Mouse (Mus musculus) spleen, postnatal 36 days (tissue): Measurements from ENCODE around the gene 1700030K09Rik.
A peak's percentile ranks its signal among the peaks of the same experiment; 100 is the strongest.

Source experiments
- DNase-seq, 2 experiments: peaks; one replicate each; pipeline ENCODE4 v3.0.0; 2022; ENCODE audit warnings: low spot score in 2 of 2, mixed read lengths in 1 of 2

The 1700030K09Rik gene

GRCm38 (mm10) chr8:72443338-72443993, at the start of gene 1700030K09Rik, which contains the start of gene Calr3:
TSS of gene 1700030K09Rik (plus strand) at chr8:72443880.
TSS of gene Calr3 (minus strand) at chr8:72443870.
- peak; percentile 98 for DNase-seq

- no peak for DNase-seq
Observed at GRCm38 (mm10) chr8:72401381-72401780, 42.3 kb upstream of the 1700030K09Rik start.

DNA sequence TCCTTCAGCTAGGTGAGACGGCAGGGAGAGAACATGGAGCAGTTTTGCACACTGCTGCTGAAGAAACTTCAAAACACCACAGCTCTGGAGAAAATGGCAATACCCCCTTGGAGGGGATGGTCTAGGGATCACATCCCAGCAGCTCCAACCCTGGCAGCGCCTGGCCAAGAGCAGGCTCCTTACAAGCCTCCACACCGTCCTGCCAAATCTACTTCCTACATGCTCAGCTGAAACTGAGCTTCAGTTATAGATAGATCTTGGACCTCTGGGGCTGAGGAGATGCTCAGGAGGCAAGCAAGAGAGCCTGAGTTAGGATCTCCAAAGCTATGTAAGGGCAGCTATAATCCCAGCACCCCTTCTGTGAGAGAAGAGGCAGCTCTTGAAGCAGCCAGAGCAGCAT, 40.7 kb upstream of the 1700030K09Rik start:
- DNase-seq: no peak

GRCm38 (mm10) chr8:72407878-72408277, 35.8 kb upstream of the 1700030K09Rik start:
- DNase-seq: no peak

GRCm38 (mm10) chr8:72409443-72409842, 34.2 kb upstream of the 1700030K09Rik start:
- no peak for DNase-seq

- DNase-seq: peak; percentile 70 to 85
Observed at GRCm38 (mm10) chr8:72413839-72414238, 29.8 kb upstream of the 1700030K09Rik start.

DNA sequence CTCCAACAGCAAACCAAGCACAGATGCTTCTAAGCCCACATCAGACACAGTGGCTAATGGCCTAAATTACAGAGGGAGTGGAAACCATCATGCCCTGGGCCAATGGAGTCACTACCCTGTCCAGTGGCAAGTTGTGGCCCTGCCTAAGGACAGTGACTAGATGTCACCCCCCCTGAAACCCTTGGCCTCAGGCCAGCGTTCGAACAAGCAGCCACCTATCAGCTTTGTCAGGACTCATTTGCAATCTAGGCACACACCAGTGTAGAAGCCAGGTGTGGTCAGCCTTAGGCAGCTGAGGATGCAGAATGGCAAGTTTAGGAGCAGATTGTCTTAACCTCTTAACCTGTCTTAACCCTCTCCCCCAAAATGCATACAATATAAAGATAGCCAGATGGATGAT, 28.4 kb upstream of the 1700030K09Rik start:
- peak in 1 of 2 experiments; percentile 43 for DNase-seq

- DNase-seq: no peak
Observed at GRCm38 (mm10) chr8:72418073-72418472, 25.6 kb upstream of the 1700030K09Rik start.

DNA sequence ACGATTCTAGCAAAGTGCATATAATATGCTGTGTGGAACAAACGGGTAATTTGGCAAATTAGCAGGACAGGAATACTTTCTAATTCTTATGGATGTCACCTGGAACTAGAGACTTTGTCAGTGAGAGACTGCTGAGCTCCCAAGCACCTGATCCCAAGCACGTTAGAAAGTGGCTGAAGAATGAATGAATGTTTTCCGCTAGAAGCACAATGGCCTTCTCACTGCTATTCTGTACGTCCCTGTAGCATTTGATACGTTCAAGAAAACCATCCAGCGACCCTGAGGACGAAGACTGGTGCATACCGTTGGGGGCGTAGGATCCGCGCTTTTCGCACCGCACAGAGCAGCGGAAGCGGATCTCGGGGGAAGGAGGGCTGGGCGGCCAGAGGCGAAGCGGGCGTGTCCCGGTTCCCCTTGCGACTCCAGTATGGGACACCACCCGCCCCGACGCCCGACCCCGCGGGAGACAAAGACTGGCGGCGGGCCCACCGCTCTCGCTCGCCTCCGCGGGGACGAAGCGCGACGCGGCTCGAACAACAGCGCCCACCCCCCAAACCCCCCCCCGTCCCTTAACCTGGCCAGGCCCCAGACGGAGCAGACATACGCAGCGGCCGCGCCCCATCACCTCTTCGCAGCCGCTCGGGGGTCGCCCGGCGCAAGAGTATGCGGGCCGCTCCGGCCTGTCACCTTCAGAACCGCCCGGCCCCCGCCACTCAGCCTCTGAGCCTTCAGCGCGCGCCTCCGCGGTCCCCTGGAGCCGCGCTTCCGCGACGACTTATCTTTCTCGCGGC, 22.9 kb upstream of the 1700030K09Rik start:
- DNase-seq: peak; percentile 47 to 60

- peak; percentile 100 for DNase-seq
Observed at GRCm38 (mm10) chr8:72421362-72422335, 22.0 kb upstream of the 1700030K09Rik start, which contains the start of gene Eps15l1. TSS of gene Eps15l1 (minus strand) at chr8:72421460.

DNA sequence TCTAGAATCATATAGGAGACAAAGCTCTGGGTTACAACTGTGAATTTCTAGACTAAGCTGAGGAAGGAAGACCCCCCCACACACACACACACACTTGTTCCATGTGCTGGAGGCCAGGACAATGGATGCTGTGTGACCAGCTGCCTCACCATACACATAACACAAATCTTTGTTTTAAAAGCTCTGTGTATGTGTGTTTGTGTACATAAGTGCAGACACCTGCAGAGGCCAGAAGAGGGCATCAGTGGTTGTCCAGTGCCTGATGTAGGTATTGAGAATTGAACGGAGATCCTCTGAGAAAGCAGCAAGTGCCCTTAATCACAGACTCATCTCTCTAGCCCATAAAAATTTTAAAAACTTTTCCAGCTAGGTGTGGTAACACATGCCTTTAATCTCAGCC, 20.8 kb upstream of the 1700030K09Rik start:
- no peak for DNase-seq

- DNase-seq: peak; percentile 44 to 48
Observed at GRCm38 (mm10) chr8:72429676-72430075, 14.0 kb upstream of the 1700030K09Rik start.

DNA sequence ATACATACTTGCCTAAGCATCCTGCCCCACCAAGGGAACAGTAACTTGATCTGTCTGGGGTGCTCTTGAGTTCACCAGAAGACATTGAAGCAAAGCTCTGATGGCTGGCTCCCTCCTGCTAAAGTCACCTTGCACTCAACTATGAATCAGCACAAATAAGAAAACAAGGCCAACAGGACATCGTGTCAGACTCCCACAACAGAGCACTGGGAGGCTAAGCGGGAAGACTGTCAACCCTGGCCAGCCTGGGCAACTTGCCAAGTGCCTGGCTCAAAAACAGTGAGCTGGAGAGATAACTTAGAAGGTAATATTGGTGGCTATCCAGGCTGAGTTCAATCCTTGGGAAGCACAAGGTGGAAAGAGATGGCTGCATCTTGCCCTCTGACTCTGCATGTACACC, 8.7 kb upstream of the 1700030K09Rik start:
- peak in 1 of 2 experiments; percentile 27 for DNase-seq

GRCm38 (mm10) chr8:72438248-72439015, 5.2 kb upstream of the 1700030K09Rik start:
- no peak for DNase-seq

DNA sequence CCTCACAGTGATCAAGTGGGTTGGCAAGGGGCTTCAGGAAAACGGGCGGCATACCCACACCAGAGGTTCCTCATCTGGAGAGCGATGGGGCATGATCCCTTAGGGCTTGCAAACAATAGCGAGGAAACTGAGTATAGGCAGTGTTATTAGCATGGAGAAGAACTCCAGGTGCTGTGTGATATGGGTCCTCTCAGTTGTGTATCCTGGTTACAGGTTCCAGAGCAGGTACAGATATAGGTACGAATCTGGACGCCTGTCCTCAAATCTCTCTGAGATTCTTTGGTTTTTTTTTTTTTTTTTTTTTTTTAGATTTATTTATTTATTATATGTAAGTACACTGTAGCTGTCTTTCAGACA, 292 bp downstream of the 1700030K09Rik start:
- no peak for DNase-seq

DNA sequence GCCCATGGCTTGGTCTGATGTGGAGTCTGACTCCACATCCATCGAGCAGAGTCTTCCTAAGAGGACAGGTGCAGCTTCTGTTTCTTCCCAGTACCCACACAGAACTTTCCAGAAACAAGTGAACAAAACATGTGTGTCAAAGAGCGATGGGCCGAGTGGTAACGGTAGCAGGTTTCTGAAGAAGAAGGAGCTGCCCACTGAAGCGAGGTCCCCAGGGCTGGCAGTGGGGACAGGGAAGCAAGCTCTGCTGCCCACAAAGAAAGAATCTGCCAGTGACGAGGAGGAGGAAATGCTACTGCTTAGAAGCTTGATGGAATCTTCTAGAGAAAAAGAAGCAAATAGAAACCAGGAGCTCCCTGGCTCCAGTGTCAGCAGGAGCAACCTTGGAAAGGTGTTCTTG, 1.4 kb downstream of the 1700030K09Rik start:
- DNase-seq: peak; percentile 77 to 83

DNA sequence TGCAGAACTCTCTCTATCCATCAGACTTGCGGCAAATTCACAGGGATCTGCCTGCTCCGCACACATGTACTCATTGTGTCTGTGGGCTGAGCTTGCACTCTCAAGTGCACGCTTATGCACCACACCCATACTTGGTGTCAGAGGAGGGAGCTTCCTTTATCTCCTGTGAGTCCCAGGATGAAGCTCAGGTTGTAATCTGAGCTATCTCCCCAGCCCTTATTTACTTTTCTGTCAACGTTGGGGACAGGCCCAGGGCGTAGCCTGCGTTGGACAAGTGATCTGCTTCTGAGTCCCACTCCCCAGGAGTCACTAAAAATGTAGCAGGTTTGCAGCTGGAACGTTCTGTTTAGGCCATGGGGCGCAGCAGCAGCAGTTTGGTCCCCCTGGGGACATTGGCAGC, 7.8 kb downstream of the 1700030K09Rik start:
- no peak for DNase-seq

DNA sequence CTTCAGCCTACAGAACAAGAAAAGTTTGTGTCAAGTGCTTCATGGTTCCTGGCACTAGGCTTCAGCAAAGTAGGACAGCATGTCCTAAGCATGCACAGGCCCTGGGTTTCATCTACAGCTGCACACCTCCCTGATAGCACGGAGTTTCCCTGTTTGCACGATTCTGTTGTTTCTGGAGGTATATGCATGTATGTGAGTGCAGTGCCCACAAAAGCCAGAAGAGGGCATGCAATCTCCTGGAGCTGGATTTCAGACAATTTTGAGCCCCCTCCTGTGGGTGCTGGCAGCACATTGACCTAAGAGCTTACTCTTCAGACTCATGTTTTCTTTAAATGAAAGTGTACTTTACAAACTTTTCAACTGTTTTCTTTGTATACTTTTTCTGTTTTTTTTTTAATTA, 10.2 kb downstream of the 1700030K09Rik start:
- DNase-seq: no peak

GRCm38 (mm10) chr8:72455317-72455716, 11.6 kb downstream of the 1700030K09Rik start:
- DNase-seq: no peak

DNA sequence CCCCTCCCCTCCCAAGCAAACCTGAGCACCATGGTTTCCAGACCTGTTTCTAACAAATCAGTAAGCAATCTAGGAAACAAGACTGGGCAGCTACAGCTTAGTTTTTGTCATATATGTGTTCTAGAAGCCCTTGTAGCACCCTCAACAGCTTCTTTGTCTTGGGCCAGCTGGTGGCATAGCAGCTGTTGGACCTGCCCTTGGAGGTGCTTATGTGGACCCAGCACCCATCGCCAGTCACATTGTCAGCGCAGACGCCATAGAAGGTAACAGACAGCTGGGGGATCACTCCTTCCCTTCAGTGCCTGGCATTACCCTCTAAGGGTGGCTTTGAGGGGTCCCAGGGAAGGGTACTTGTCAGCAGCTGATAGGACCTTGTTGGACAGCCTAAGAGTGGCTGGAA, 14.1 kb downstream of the 1700030K09Rik start:
- DNase-seq: no peak

DNA sequence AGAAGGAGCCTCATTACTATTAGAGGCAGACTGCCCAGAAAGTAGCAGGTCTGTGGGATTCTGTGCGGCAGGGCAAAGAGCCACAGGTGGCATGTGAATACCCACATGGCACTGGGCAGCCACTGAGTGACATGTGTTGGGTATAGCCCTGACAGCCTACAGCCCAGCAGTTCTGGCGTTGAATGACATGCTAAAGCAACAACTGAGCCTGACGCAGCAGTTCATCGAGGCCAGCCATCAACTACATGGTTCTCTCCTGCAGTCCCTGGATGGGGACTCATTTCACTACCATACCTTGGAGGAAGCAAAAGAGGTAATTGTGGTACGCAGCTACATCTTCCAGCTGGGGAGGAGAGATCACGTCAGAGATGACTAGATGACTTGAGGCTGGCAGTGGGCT, 14.8 kb downstream of the 1700030K09Rik start:
- no peak for DNase-seq
